Mouse (Mus musculus) megakaryocyte, embryonic 14.5 days (primary cell): Measurements from ENCODE around the gene Asb16. TPM values are rescaled to one million over a fixed set of nuclear protein-coding genes. Genes with fewer than 3 reads are reported as not detected.
A peak's percentile ranks its signal among the peaks of the same experiment; 100 is the strongest.

Experiments used
- H3K27me3 ChIP-seq: replicated peaks from 2 replicates; pipeline ENCODE3; 2012; ENCODE audit warnings: inconsistent platforms
- H3K36me3 ChIP-seq: replicated peaks from 2 replicates; pipeline ENCODE3; 2012; ENCODE audit warnings: low read length, inconsistent platforms, mixed read lengths
- H3K4me1 ChIP-seq: 2 replicates; pipeline ENCODE4 v1.6.1; 2012; ENCODE audit warnings: inconsistent platforms
- H3K4me3 ChIP-seq: replicated peaks from 2 replicates; pipeline ENCODE3; 2012; ENCODE audit warnings: moderate library complexity, mild to moderate bottlenecking, inconsistent platforms
- H3K9me3 ChIP-seq: 2 replicates; pipeline ENCODE4 v1.6.1; 2012; ENCODE audit warnings: inconsistent platforms
- FLI1 ChIP-seq: IDR thresholded peaks from 2 replicates; pipeline ENCODE4 v1.6.1; 2012; ENCODE audit warnings: low read length, inconsistent platforms, mixed read lengths
- GATA1 ChIP-seq: IDR thresholded peaks from 3 replicates; pipeline ENCODE4 v1.6.1; 2012; ENCODE audit warnings: mixed read lengths, low read length, inconsistent platforms, borderline replicate concordance
- polyA plus RNA-seq: library from polyadenylated mRNA; stranded (reverse); fragments of >175 nt; gene quantifications from 2 replicates; pipeline ENCODE4 v1.2.3, GENCODE M21; 2012; ENCODE audit warnings: low replicate concordance; ENCODE audit not compliant: insufficient read depth

Gene Asb16
- polyA plus RNA-seq = not detected in 2 replicates

DNA sequence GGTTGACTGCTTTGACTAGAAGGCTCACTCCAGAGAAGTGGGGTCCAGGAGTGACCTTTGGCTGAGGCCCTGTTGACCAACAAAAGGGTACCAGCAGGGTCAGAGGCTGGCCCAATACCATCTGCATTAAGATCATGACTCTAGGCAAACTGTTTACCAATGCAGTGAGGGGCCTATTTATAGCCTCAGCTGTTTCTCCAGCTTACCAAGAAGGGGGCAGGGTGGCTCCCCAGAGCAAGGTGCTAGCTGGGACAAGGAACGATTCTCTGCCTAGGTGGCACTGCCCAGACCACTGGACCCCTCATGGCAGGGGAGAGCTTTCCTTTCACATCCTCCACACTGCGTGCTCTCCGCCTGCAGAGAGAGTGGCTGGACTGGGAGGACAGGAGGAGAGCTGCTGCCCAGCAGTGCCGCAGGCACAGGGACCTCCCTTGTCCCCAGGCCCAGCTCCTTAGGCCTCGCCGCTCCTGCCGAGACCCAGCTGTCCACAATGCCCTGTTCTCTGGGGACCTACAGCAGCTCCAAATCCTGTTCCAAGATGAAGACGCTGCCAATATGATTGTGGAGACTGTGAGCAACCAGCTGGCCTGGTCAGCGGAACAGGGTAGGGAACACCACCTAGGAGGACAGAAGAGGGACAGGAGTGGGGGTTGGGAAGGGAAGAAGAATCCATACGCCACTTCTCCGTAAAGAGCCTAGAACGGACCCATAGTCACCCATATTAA, at the start of gene Asb16:
TSS of gene Asb16 (plus strand) at position 224 of the 725 bp plus-strand sequence.
- Histone ChIP-seq H3K27me3 (peaks cover 15% of the 10 kb centered on the region), H3K4me3 (peak within 1 kb of the TSS; percentile 72), H3K4me1 (peaks cover 21% of the 10 kb centered on the region), H3K36me3 (peaks cover 17% of the 10 kb centered on the region), H3K9me3 (no peaks in the 10 kb centered on the region)
- TF ChIP-seq FLI1 (no peak), GATA1 (no peak)

- Histone ChIP-seq H3K4me3 (peak overlapping the region; percentile 99), H3K9me3 (no peaks in the 10 kb centered on the region), H3K27me3 (no peaks in the 10 kb centered on the region), H3K4me1 (peaks cover 100% of the 10 kb centered on the region), H3K36me3 (peaks cover 95% of the 10 kb centered on the region)
- TF ChIP-seq GATA1 (no peak), FLI1 (no peak)
Measured at GRCm38 (mm10) chr11:102218783-102219182, 49.8 kb upstream of the Asb16 start.

DNA sequence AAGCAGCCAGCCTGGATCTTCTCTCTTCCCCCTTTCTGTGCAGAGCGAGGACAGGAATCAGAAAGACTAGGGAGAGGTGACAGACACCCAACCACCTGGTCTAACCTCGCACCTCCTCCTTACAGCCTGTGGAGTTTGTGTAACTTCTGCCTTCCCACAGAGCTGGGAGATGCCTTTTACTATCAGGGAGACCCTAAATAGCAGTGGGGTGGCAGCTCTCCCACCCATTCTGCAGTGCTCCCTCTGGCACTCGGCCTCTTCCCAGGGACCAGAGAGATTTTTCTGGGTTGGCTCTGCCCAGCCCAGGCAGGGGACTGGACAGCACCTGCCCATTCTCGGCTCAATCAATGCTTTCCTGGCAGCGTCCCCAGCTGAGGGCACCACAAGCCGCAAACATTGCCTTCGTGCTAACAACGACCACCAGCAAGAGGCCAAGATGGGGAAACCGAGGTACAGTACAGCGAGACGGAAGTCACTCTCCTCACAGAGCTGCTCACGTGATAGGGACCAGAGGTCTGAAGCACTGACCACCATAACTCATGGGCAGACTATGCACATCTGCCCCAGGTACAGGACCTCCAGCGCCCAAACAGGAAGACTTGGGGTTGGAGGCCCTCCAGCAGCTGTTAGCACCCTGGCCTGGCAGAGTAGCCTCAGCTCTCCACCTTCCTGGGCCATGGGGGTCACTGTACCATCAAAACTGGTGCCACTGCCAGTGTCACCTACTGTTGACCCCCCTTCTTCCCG, 49.1 kb upstream of the Asb16 start:
- H3K4me1 ChIP-seq = peaks cover 100% of the 10 kb centered on the region
- no peak for TF ChIP-seq FLI1
- no peak for TF ChIP-seq GATA1

DNA sequence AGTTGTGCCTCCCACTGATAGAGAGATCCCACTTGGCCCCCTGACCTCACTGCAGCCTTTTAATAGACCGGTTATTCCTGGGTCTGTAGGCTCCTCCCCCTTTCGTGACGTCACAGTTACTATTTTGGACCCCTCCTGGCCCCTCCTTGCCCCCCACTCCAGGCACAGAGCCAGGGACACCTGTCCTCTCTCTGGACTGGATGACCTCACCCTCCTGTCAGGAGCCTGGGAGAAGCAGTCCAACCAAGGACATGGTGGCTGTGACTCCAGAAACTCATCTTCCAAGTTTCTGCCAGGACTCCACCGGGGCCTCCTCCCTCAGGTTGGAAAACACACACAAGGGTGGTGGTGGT, 48.6 kb upstream of the Asb16 start:
- TF ChIP-seq FLI1 (no peak), GATA1 (no peak)
- H3K27me3 ChIP-seq = no peaks in the 10 kb centered on the region
- H3K9me3 ChIP-seq = no peaks in the 10 kb centered on the region
- peak overlapping the region; percentile 99 for H3K4me3 ChIP-seq
- H3K36me3 ChIP-seq = peaks cover 95% of the 10 kb centered on the region
- H3K4me1 ChIP-seq = peaks cover 100% of the 10 kb centered on the region

More for the DNA sequence above, 49.1 kb upstream of the Asb16 start:
- Histone ChIP-seq H3K9me3 (no peaks in the 10 kb centered on the region), H3K36me3 (peaks cover 95% of the 10 kb centered on the region), H3K27me3 (no peaks in the 10 kb centered on the region), H3K4me3 (peak overlapping the region; percentile 99)

- Histone ChIP-seq H3K4me1 (peaks cover 100% of the 10 kb centered on the region), H3K9me3 (no peaks in the 10 kb centered on the region), H3K36me3 (peaks cover 95% of the 10 kb centered on the region), H3K27me3 (no peaks in the 10 kb centered on the region), H3K4me3 (peak overlapping the region; percentile 99)
- TF ChIP-seq FLI1 (no peak), GATA1 (no peak)
Measured at GRCm38 (mm10) chr11:102220451-102220850, 48.1 kb upstream of the Asb16 start.

- peaks cover 100% of the 10 kb centered on the region for H3K4me1 ChIP-seq
- peaks cover 95% of the 10 kb centered on the region for H3K36me3 ChIP-seq
- H3K27me3 ChIP-seq = no peaks in the 10 kb centered on the region
- H3K4me3 ChIP-seq = peak overlapping the region; percentile 83
- TF ChIP-seq FLI1 (no peak), GATA1 (no peak)
- H3K9me3 ChIP-seq = no peaks in the 10 kb centered on the region
Measured at GRCm38 (mm10) chr11:102221243-102221953, 47.1 kb upstream of the Asb16 start.

- no peaks in the 10 kb centered on the region for H3K9me3 ChIP-seq
- TF ChIP-seq GATA1 (no peak), FLI1 (no peak)
- peak overlapping the region; percentile 83 for H3K4me3 ChIP-seq
- peaks cover 97% of the 10 kb centered on the region for H3K36me3 ChIP-seq
- no peaks in the 10 kb centered on the region for H3K27me3 ChIP-seq
- H3K4me1 ChIP-seq = peaks cover 100% of the 10 kb centered on the region
Measured at GRCm38 (mm10) chr11:102221954-102222351, 46.6 kb upstream of the Asb16 start.

DNA sequence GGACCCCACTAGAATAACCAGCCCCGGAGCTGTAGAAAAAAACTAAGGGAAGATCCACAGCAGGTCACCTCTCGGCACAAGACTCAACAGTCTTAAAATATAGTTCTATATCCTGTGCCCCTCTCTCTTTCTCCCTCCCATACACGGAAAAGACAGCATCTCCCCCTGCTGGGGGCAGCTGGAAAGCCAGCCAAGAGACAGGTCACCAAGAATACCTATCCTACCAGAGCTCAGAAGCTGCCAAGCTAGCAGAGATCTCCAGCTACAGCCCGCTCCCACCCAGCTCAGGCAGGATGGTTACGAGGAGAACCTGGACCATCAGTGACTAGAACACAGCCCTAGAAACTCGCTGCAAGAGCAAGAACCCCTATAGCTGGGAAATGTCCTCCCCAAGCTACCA, 45.4 kb upstream of the Asb16 start:
- peak overlapping the region; percentile 42 for H3K4me3 ChIP-seq
- TF ChIP-seq FLI1 = no peak
- no peak for TF ChIP-seq GATA1
- H3K27me3 ChIP-seq = no peaks in the 10 kb centered on the region
- H3K4me1 ChIP-seq = peaks cover 100% of the 10 kb centered on the region
- H3K9me3 ChIP-seq = no peaks in the 10 kb centered on the region
- peaks cover 97% of the 10 kb centered on the region for H3K36me3 ChIP-seq

- no peaks in the 10 kb centered on the region for H3K9me3 ChIP-seq
- TF ChIP-seq FLI1 (no peak), GATA1 (no peak)
- H3K27me3 ChIP-seq = no peaks in the 10 kb centered on the region
- H3K4me1 ChIP-seq = peaks cover 96% of the 10 kb centered on the region
- peaks cover 91% of the 10 kb centered on the region for H3K36me3 ChIP-seq
- H3K4me3 ChIP-seq = peak overlapping the region; percentile 81
Measured at GRCm38 (mm10) chr11:102224686-102225085, 43.9 kb upstream of the Asb16 start.
